Mouse (Mus musculus) activated CD4-positive, CD25-positive, alpha-beta regulatory T cell, adult 4 months (primary cell): ENCODE measurements around the gene Ttc23l. TPM values are rescaled to one million over a fixed set of nuclear protein-coding genes. Genes with fewer than 3 reads are reported as not detected.
"Not testable (repeated sequence)": the region's sequence is repeated elsewhere in the genome, so short reads cannot be mapped to it uniquely, and the experiment has no call there.

ENCODE experiments used
- ATAC-seq: one replicate; pipeline ENCODE4 v1.8.0; 2017
- polyA plus RNA-seq, 2 experiments: library from polyadenylated mRNA; unstranded; fragments of 100-300 nt; shearing (Covaris generic); gene quantifications; one replicate each; pipeline ENCODE4 v1.2.1; 2017

The Ttc23l gene
- not detected for polyA plus RNA-seq

GRCm38 (mm10) chr15:10558465-10558864 is at the start of gene Ttc23l:
Gene Ttc23l (minus strand): TSS chr15:10558668.
- no peak for ATAC-seq

DNA sequence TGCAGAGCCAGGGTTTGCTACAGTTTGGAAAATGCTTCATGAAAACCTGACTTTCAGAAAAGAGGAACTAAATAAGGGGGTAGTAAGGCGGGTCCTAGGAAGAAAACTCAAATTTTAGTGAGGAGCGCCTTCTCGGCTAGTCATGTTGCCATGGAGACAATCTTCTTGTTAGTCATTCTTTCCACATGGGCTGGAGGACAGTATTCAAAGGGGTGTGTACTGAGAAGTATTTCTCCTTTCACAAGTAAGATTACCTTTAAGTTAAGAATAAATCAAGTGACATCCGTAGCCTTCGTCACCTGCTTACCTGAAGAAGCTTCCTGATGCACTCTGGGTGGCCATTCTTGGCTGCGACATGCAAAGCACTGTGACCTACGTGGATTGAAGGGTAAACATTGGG is 40.9 kb upstream of the Ttc23l start:
- peak; percentile 71 for ATAC-seq

DNA sequence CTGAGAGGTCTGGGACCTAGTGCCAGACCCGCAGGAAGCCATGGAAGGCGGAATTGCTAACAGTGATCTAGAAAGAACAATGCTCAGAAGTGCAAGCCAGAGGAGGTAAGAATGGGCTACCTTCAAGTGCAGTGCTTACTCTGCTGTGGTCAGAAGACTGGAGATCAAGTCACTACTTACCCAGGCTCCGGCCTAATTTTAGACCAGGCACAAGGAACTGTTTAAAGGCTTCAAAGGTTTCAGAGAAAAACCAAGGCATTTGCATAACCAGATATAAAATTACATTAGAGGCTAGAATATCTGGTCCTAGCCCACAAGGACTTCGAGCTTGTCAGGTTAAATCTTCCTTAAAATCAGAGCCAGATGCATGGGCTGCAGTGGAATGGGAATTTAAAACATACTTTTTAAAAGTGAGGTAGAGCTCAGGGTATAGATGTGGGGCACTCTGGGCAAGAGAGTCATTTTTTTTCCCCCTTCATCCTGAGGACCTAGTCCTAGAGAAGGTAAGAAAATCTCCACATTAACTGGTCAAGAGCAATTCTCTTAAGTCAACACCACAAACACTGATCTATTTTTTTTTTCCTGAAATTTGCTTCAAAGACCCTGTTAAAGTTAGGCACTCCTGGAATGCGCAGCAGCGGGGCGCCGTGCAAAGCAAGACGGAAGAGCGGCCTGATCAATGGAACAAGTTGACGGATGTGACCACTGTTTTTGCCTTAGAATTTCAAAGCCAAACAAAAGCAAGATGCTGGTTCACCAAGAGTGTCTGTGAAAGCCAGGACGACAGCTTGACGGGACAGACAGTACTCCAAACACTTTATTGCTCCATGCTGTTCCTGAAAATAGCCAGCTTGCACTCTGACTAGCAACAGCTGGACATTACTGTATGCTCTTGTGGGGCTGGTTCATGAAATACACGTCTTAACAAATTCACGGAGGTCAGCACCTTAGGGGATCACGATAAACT is 40.1 kb upstream of the Ttc23l start:
- ATAC-seq: no peak

- ATAC-seq: no peak
Measured at GRCm38 (mm10) chr15:10596871-10597270, 38.4 kb upstream of the Ttc23l start.

GRCm38 (mm10) chr15:10595408-10595807 is 36.9 kb upstream of the Ttc23l start:
- ATAC-seq: no peak

DNA sequence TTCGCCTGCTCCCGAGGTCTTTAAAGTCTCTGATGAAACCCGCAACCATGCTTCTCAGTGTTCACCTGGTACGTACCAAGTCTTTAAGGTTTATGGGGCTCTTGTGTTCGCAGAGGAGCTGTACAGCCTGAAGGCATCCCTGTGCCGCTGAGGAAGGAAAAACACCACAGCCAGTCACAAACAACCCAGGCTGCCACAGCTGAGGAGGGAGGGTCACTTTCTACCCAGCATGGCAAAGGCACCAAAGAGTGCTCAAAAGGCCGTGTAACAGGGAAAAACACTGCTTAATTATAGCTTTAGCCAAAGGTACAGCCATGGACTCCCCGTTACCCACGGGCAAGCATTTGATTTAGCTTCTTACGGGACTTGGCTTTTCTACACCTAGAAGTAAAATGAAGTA is 36.4 kb upstream of the Ttc23l start:
- no peak for ATAC-seq

- ATAC-seq: no peak
Measured at GRCm38 (mm10) chr15:10593094-10593493, 34.6 kb upstream of the Ttc23l start.

- no peak for ATAC-seq
Measured at GRCm38 (mm10) chr15:10586565-10586964, 28.1 kb upstream of the Ttc23l start.

DNA sequence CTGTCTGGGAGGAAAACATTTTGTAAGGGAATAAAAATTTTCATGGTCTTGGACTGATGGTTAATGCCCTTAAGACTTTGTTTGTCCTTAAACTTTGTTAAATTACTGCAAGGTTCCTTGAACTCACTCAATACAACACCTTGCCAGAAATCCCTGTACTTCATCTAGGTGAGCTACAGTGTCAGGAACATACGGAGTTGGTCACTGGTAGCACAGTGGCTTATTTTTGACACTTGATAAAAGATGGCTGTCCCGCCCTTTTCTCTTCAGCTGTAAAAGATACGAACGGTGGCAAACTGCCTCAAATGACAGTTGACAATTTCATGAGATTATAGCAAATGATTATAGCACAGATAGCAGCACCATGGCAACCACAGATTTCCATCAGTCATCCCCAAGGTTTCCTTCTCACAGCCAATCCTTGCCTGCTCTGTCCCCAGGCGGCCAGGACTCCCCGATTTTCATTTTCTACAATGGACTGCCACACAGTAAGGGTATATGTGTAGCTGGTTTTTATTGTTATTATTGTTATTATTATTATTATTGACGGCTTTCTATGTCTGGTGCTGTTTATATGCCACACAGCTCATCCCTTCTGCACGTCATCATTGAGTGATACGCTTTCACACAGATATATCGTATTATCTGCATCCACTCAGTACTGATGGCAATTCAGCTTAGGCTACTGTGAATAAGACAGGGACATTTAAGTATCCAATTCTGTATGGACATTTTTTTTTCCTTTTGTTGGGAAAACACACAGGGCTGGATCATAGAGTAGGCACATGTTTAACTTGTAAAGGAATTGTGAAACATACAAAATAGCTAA is 26.1 kb upstream of the Ttc23l start:
- no peak for ATAC-seq

DNA sequence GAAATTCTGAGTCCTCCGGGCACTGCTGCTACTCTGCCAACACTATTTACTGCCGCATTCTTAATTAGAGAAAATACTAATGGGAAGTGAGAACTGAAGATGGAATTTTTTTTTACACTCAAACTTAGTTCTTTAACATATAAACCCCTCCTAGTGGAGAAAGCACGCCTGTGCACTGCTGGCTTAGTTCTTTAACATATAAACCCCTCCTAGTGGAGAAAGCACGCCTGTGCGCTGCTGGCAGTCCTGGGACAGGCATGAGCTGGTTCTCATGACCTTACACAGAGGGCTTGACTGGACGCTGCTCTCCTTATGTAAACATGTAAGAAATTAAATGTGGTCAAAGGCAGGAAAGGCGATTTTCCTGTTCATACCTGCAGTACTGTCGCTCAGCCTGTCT is 24.9 kb upstream of the Ttc23l start:
- peak; percentile 83 for ATAC-seq

- no peak for ATAC-seq
Measured at GRCm38 (mm10) chr15:10579159-10579558, 20.7 kb upstream of the Ttc23l start.

DNA sequence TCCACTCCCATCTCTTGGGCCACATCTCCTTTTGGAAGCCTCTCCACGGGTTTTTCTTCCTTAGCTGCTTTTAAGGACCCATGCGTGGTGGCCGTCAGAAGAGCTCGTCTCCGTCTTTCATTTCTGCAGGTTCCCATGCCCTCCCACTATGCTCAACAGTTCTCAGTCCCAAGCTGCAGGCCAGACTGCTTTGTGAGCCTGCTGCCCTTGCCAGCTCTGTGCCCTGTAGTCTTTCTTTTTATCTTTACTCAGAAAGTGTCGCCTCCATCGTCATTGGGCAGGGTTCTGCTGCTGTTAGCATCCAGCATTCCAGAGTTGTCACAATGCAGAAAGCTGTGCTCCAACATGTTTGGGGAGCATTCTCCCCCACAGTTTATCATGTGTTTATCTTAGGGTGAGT is 8.0 kb upstream of the Ttc23l start:
- ATAC-seq: no peak

DNA sequence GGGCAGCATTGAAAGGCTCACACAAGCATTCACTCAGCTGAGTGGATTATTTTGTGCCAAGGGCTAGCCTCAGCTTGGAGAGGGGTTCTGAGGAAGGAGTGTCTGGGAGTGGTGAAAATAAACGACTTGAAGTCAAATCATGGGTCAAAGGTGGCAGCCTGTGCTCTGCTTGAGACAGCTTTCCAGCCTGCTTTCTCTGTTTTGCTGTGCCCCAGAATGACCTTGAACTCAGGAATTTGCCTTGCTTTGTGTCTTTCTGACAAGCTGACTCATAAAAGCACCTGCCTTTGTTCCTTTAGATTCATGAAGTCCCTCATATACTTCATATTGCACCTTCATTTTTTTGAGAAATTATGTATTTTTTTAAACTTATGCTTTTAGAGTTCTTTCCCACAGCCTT is 5.7 kb upstream of the Ttc23l start:
- ATAC-seq: no peak

DNA sequence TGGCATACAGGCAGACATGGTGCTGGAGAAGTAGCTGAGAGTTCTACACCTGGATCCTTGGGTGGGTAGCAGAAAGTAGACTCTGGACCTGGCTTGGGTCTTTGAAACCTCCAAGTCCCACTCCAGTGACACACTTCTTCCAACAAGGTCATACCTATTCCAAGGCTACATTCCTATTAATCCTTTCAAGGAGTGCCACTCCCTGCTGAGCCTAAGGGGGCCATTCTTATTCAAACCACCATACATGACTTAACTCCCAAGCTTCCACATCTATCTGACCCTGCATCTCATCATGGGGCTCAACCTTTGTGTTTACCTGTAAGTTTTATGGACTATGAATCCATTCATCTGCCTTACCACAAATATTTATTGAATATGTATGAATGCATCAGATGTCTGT is 3.8 kb upstream of the Ttc23l start:
- ATAC-seq: no peak

GRCm38 (mm10) chr15:10560005-10560404 is 1.5 kb upstream of the Ttc23l start:
- ATAC-seq: no peak

- no peak for ATAC-seq
Measured at GRCm38 (mm10) chr15:10554336-10554735, 4.1 kb downstream of the Ttc23l start.

DNA sequence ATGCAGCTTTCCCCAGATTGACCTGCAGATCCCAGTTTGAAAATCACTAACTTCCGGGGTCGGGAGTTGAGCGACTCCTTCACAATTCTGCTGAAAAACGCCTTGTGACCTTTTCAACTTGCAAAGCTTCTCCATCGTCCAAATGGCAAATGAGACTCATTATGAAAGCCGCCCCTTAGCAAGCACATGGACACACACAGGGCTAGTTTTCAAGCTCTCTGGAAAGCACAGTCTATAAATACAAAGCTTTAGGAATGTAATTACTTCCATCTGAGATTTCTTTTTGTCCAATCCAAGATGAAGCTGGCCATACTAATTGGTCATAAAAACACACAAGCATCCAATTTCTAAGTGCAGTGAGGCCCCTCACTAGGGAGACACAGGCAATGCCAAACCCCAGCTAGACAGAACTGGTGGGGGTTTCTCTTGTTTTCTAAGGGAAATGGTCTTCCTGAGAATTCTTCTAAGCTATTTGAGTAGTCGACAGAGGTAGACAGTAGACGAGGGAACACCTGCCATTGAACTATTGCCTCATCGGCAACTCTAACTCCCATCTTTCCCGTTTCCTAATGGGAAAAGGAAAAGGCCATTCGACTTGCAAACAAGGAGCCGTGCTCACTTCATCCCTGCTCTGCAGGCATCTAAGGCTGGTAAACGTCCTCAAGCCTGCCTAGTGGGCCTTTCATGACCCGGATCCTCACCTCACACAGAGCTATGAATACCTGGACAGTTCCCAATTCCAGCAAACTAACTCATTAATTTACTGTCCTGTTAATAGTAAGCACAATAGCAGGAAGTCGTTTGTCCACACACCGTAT is 18.0 kb downstream of the Ttc23l start:
- ATAC-seq: no peak

GRCm38 (mm10) chr15:10535969-10536368 is 22.5 kb downstream of the Ttc23l start:
- ATAC-seq: no peak

GRCm38 (mm10) chr15:10534591-10534990 is 23.9 kb downstream of the Ttc23l start:
- ATAC-seq: no peak

DNA sequence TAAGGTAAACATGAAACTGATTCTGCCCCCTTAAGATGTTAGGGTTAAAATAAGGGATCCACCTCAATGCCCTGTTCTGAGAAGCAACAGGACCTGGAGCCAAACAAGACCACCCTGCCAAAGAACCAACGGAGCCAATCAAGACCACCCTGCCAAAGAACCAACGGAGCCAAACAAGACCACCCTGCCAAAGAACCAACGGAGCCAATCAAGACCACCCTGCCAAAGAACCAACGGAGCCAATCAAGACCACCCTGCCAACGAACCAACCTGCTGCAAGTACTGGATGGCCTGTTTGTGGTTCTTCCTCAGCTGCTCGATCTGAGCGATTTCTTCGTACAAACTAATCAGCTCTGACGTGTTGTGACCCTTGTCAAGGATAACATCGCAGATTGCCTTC is 25.1 kb downstream of the Ttc23l start:
- not testable (repeated sequence) for ATAC-seq

- ATAC-seq: no peak
Measured at GRCm38 (mm10) chr15:10531352-10531751, 27.1 kb downstream of the Ttc23l start.

GRCm38 (mm10) chr15:10525896-10526295 is 32.6 kb downstream of the Ttc23l start:
- ATAC-seq: no peak

DNA sequence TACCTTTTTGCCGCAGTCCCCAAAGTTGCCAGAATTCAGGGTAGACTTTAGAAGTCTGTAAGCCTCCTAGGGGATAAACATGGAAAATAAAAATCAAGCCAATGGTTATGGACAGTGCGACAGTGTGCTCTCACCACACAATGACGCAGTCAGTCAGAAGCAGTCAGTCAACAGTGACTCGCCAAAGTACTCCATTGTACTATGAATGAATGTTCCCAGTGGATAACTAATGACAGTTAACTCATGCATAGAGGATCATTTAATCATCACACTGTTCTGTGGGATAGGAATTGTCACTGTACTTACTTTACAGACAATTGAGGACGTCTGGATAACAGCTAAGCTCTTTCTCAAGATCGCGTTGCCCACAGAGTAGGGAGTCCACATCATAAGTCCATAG is 43.3 kb downstream of the Ttc23l start:
- no peak for ATAC-seq
